ENCODE assay signal across 15 mouse cellular contexts in the genomic region with DNA sequence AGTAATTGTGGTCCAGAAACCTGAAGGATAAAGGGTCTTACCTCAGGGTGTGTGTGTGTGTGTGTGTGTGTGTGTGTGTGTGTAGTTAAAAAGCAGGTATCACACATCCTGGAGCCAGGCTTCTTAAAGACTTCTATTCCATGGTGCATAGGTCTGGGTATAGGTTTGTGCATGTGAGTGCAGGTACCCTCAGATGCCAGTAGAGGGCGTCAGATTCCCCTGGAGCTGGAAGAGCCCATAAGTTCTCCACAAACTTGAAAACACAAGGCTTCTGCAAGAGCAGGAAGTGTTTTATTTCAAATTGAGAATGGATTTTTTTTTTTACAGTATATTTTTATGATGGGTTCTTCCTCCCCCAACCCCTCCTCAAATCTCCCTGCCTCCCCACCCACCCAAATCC.
"Had no signal": no experiment of that assay in that cellular context is flagged by ENCODE, and none has a peak within 500 bp of the region (broad histone marks: within the 10 kb centered on the region; RNA-seq: fewer than 3 reads in every experiment).

No protein-coding gene starts in this region.

- H3K9ac ChIP-seq: liver, embryonic 14.5 days; midbrain, embryonic 13.5 days had no signal

- H3K27me3 ChIP-seq: midbrain, embryonic 13.5 days had no signal

- H3K9me3 ChIP-seq: midbrain, embryonic 13.5 days had no signal

- H3K36me3 ChIP-seq: midbrain, embryonic 13.5 days had no signal

- ATAC-seq: midbrain, embryonic 13.5 days had no signal

- H3K4me1 ChIP-seq: midbrain, embryonic 13.5 days had no signal

- DNase-seq: kidney, adult 18-20 months; kidney, adult 9 months; kidney, postnatal 14 days; kidney, postnatal 4 days; layer of hippocampus, postnatal 36 days; lung, adult 18-20 months; lung, postnatal 14 days; right cerebral cortex, adult 18-20 months; right cerebral cortex, postnatal 14 days; right cerebral cortex, postnatal 4 days; thymus, postnatal 25 days had no signal

- H3K27ac ChIP-seq: left cerebral cortex, adult 2 months; liver, embryonic 14.5 days; macrophage; midbrain, embryonic 13.5 days had no signal

- H3K4me3 ChIP-seq: left cerebral cortex, adult 2 months; midbrain, embryonic 13.5 days had no signal

- H3K4me2 ChIP-seq: midbrain, embryonic 13.5 days had no signal
